Mouse (Mus musculus) heart, embryonic 15.5 days (tissue): ENCODE measurements around the gene Myzap. TPM values are rescaled to one million over a fixed set of nuclear protein-coding genes. Genes with fewer than 3 reads are reported as not detected.

Experiments
- ATAC-seq: fragments of 200-750 bp; cut with Nextera tagmentation; replicated peaks from 2 replicates; pipeline ENCODE4 v1.8.0; 2017; ENCODE audit warnings: low read depth, moderate TSS enrichment; ENCODE audit not compliant: insufficient number of reproducible peaks, insufficient read depth, low FRiP score
- H3K27ac ChIP-seq: fragments of 300-500 bp; sonication (generic); 2 replicates; pipeline ENCODE4 v1.5.1; 2015; ENCODE audit warnings: mild to moderate bottlenecking, inconsistent platforms
- H3K27me3 ChIP-seq: fragments of 300-500 bp; sonication (generic); 2 replicates; pipeline ENCODE4 v1.6.1; 2015; ENCODE audit warnings: inconsistent platforms
- H3K36me3 ChIP-seq: fragments of 300-500 bp; sonication (generic); 2 replicates; pipeline ENCODE4 v1.6.1; 2015; ENCODE audit warnings: mild to moderate bottlenecking, inconsistent platforms
- H3K4me1 ChIP-seq: fragments of 300-500 bp; sonication (generic); replicated peaks from 2 replicates; pipeline ENCODE4 v1.6.1; 2015; ENCODE audit warnings: inconsistent platforms
- H3K4me2 ChIP-seq: fragments of 300-500 bp; sonication (generic); 2 replicates; pipeline ENCODE4 v1.6.1; 2015; ENCODE audit warnings: inconsistent platforms, mild to moderate bottlenecking, moderate library complexity
- H3K4me3 ChIP-seq: fragments of 300-500 bp; sonication (generic); 2 replicates; pipeline ENCODE4 v1.5.1; 2015; ENCODE audit warnings: mild to moderate bottlenecking, inconsistent platforms
- H3K9ac ChIP-seq: fragments of 300-500 bp; sonication (generic); 2 replicates; pipeline ENCODE4 v1.6.1; 2015; ENCODE audit warnings: mild to moderate bottlenecking, inconsistent platforms
- H3K9me3 ChIP-seq: fragments of 300-500 bp; sonication (generic); replicated peaks from 2 replicates; pipeline ENCODE4 v1.6.1; 2016; ENCODE audit warnings: inconsistent platforms
- WGBS: fragments of 180-500 bp; shearing (Covaris S2); methylation state at CpG from one replicate; pipeline ENCODE4 v1.1.7; 2015; ENCODE audit warnings: mixed read lengths; 5-methylcytosine and 5-hydroxymethylcytosine counted together
- polyA plus RNA-seq: library from polyadenylated mRNA; unstranded; fragments of >200 nt; fragmentation: Nextera tagmentation; extraction: Ambion mirVana; gene quantifications from 2 replicates; pipeline ENCODE4 v1.2.1, GENCODE M21; 2015

Myzap gene
- polyA plus RNA-seq, 1 experiment from 2014 or later = 148 TPM

- no peak overlapping the region for H3K4me2 ChIP-seq
- no peak overlapping the region for H3K9ac ChIP-seq
- H3K4me1 ChIP-seq = peaks cover 30% of the 10 kb centered on the region
- no peak overlapping the region for H3K4me3 ChIP-seq
- WGBS = 57% methylated on average over 7 of the region's 7 CpGs
- no peaks in the 10 kb centered on the region for H3K27me3 ChIP-seq
- H3K9me3 ChIP-seq = no peaks in the 10 kb centered on the region
- ATAC-seq = no peak
- peaks cover 5% of the 10 kb centered on the region; the same call in 1 of the 2 replicates for H3K36me3 ChIP-seq
- H3K27ac ChIP-seq = peak overlapping the region; percentile 10; the same call in 1 of the 2 replicates
Observed at GRCm38 (mm10) chr9:71571150-71571633, 21.0 kb downstream of the Myzap start.

- Histone ChIP-seq H3K4me1 (peaks cover 30% of the 10 kb centered on the region), H3K9ac (no peak overlapping the region), H3K9me3 (no peaks in the 10 kb centered on the region), H3K4me3 (no peak overlapping the region), H3K27me3 (no peaks in the 10 kb centered on the region), H3K27ac (no peak overlapping the region), H3K36me3 (peaks cover 5% of the 10 kb centered on the region; the same call in 1 of the 2 replicates), H3K4me2 (no peak overlapping the region)
- WGBS = 74% methylated on average over 7 of the region's 7 CpGs
- no peak for ATAC-seq
Observed at GRCm38 (mm10) chr9:71570170-71570569, 22.0 kb downstream of the Myzap start.

- H3K9me3 ChIP-seq = no peaks in the 10 kb centered on the region
- 45% methylated on average over 5 of the region's 5 CpGs for WGBS
- H3K4me3 ChIP-seq = no peak overlapping the region
- H3K27ac ChIP-seq = peak overlapping the region; percentile 33; the same call in 1 of the 2 replicates
- no peak overlapping the region for H3K4me2 ChIP-seq
- H3K4me1 ChIP-seq = peaks cover 25% of the 10 kb centered on the region
- H3K9ac ChIP-seq = no peak overlapping the region
- H3K36me3 ChIP-seq = peaks cover 5% of the 10 kb centered on the region
- ATAC-seq = no peak; the same call in 1 of the 2 replicates
- H3K27me3 ChIP-seq = no peaks in the 10 kb centered on the region
Observed at GRCm38 (mm10) chr9:71568323-71568942, 23.7 kb downstream of the Myzap start.

GRCm38 (mm10) chr9:71567391-71567790 is 24.8 kb downstream of the Myzap start:
- WGBS = 44% methylated on average over 3 of the region's 3 CpGs
- ATAC-seq = no peak
- Histone ChIP-seq H3K9me3 (no peaks in the 10 kb centered on the region), H3K9ac (no peak overlapping the region), H3K4me3 (no peak overlapping the region), H3K4me2 (no peak overlapping the region), H3K27ac (0 out of 2 replicates have a peak overlapping the region, but pooled peaks have one; percentile 21), H3K4me1 (peaks cover 25% of the 10 kb centered on the region), H3K36me3 (peaks cover 12% of the 10 kb centered on the region), H3K27me3 (no peaks in the 10 kb centered on the region)

GRCm38 (mm10) chr9:71566763-71567162 is 25.4 kb downstream of the Myzap start:
- Histone ChIP-seq H3K27me3 (no peaks in the 10 kb centered on the region), H3K4me3 (no peak overlapping the region), H3K9ac (no peak overlapping the region), H3K27ac (0 out of 2 replicates have a peak overlapping the region, but pooled peaks have one; percentile 20), H3K4me1 (peaks cover 25% of the 10 kb centered on the region), H3K9me3 (no peaks in the 10 kb centered on the region), H3K4me2 (no peak overlapping the region), H3K36me3 (peaks cover 14% of the 10 kb centered on the region)
- 46% methylated on average over 4 of the region's 4 CpGs for WGBS
- no peak for ATAC-seq

- ATAC-seq = 0 out of 2 replicates have a peak, but pooled peaks have one; percentile 33
- peaks cover 15% of the 10 kb centered on the region for H3K4me1 ChIP-seq
- no peaks in the 10 kb centered on the region for H3K9me3 ChIP-seq
- peaks cover 63% of the 10 kb centered on the region for H3K36me3 ChIP-seq
- 24% methylated on average over 2 of the region's 2 CpGs for WGBS
- H3K4me2 ChIP-seq = no peak overlapping the region
- H3K9ac ChIP-seq = no peak overlapping the region
- H3K27ac ChIP-seq = peak overlapping the region; percentile 45
- no peaks in the 10 kb centered on the region for H3K27me3 ChIP-seq
- H3K4me3 ChIP-seq = no peak overlapping the region
Observed at GRCm38 (mm10) chr9:71557737-71558136, 34.4 kb downstream of the Myzap start.

GRCm38 (mm10) chr9:71554001-71554400 is 38.2 kb downstream of the Myzap start:
- over 99% methylated on average over 3 of the region's 3 CpGs for WGBS
- no peak overlapping the region for H3K4me2 ChIP-seq
- H3K4me3 ChIP-seq = no peak overlapping the region
- H3K9ac ChIP-seq = no peak overlapping the region
- no peak for ATAC-seq
- H3K9me3 ChIP-seq = no peaks in the 10 kb centered on the region
- peaks cover 15% of the 10 kb centered on the region for H3K4me1 ChIP-seq
- H3K27ac ChIP-seq = no peak overlapping the region
- peaks cover 75% of the 10 kb centered on the region for H3K36me3 ChIP-seq
- H3K27me3 ChIP-seq = no peaks in the 10 kb centered on the region

- Histone ChIP-seq H3K9me3 (no peaks in the 10 kb centered on the region), H3K4me1 (peaks cover 15% of the 10 kb centered on the region), H3K4me3 (no peak overlapping the region), H3K9ac (no peak overlapping the region), H3K27me3 (no peaks in the 10 kb centered on the region), H3K36me3 (peaks cover 84% of the 10 kb centered on the region), H3K27ac (no peak overlapping the region), H3K4me2 (no peak overlapping the region)
- ATAC-seq = no peak
- 81% methylated on average over 8 of the region's 8 CpGs for WGBS
Observed at GRCm38 (mm10) chr9:71550176-71550575, 42.0 kb downstream of the Myzap start.

- Histone ChIP-seq H3K9me3 (no peaks in the 10 kb centered on the region), H3K9ac (no peak overlapping the region), H3K4me3 (no peak overlapping the region), H3K36me3 (peaks cover 62% of the 10 kb centered on the region), H3K27me3 (no peaks in the 10 kb centered on the region), H3K27ac (0 out of 2 replicates have a peak overlapping the region, but pooled peaks have one; percentile 24), H3K4me1 (peaks cover 25% of the 10 kb centered on the region), H3K4me2 (no peak overlapping the region)
- peak; percentile 58 for ATAC-seq
- 74% methylated on average over 10 of the region's 10 CpGs for WGBS
Observed at GRCm38 (mm10) chr9:71547704-71548275, 44.4 kb downstream of the Myzap start.

- Histone ChIP-seq H3K27ac (no peak overlapping the region), H3K9me3 (no peaks in the 10 kb centered on the region), H3K9ac (no peak overlapping the region), H3K4me2 (no peak overlapping the region), H3K36me3 (peaks cover 48% of the 10 kb centered on the region), H3K27me3 (no peaks in the 10 kb centered on the region), H3K4me3 (no peak overlapping the region), H3K4me1 (peaks cover 25% of the 10 kb centered on the region)
- 71% methylated on average over 5 of the region's 5 CpGs for WGBS
- no peak for ATAC-seq
Observed at GRCm38 (mm10) chr9:71544831-71545230, 47.3 kb downstream of the Myzap start.

- Histone ChIP-seq H3K27me3 (no peaks in the 10 kb centered on the region), H3K9ac (no peak overlapping the region), H3K4me3 (no peak overlapping the region), H3K4me2 (no peak overlapping the region), H3K36me3 (peaks cover 48% of the 10 kb centered on the region), H3K4me1 (peaks cover 25% of the 10 kb centered on the region), H3K9me3 (no peaks in the 10 kb centered on the region), H3K27ac (peak overlapping the region; percentile 41; the same call in 1 of the 2 replicates)
- peak; percentile 77; the same call in 1 of the 2 replicates for ATAC-seq
- 18% methylated on average over 19 of the region's 19 CpGs for WGBS
Observed at GRCm38 (mm10) chr9:71543443-71544222, 48.5 kb downstream of the Myzap start.
